Mouse (Mus musculus) stomach, postnatal 0 days (tissue): ENCODE data around the gene Pkd1l3. TPM values are rescaled to one million over a fixed set of nuclear protein-coding genes. Genes with fewer than 3 reads are reported as not detected.

Experiments used
- ATAC-seq: fragments of 200-750 bp; cut with Nextera tagmentation; 2 replicates; pipeline ENCODE4 v1.8.0; 2017; ENCODE audit not compliant: low FRiP score, low TSS enrichment
- DNase-seq: peaks from one replicate; pipeline ENCODE4 v3.0.0-alpha.2; 2016; ENCODE audit warnings: low spot score
- H3K27ac ChIP-seq: fragments of 300-500 bp; sonication (generic); replicated peaks from 2 replicates; pipeline ENCODE4 v1.5.1; 2014; ENCODE audit warnings: mild to moderate bottlenecking, control low read depth
- H3K27me3 ChIP-seq: fragments of 300-500 bp; sonication (generic); 2 replicates; pipeline ENCODE4 v1.6.1; 2014; ENCODE audit warnings: low read length; ENCODE audit not compliant: control insufficient read depth, insufficient read depth
- H3K36me3 ChIP-seq: fragments of 300-500 bp; sonication (generic); 2 replicates; pipeline ENCODE4 v1.6.1; 2014; ENCODE audit warnings: low read length, mixed read lengths; ENCODE audit not compliant: control insufficient read depth, insufficient read depth
- H3K4me1 ChIP-seq: fragments of 300-500 bp; sonication (generic); replicated peaks from 2 replicates; pipeline ENCODE4 v1.6.1; 2014; ENCODE audit warnings: antibody characterized with exemption; ENCODE audit not compliant: control insufficient read depth, insufficient read depth
- H3K4me2 ChIP-seq: fragments of 300-500 bp; sonication (generic); replicated peaks from 2 replicates; pipeline ENCODE4 v1.6.1; 2014; ENCODE audit warnings: low read depth, mild to moderate bottlenecking, control low read depth, moderate library complexity
- H3K4me3 ChIP-seq: fragments of 300-500 bp; sonication (generic); 2 replicates; pipeline ENCODE4 v1.5.1; 2014; ENCODE audit warnings: low read depth, low read length, control low read depth
- H3K9ac ChIP-seq: fragments of 300-500 bp; sonication (generic); 2 replicates; pipeline ENCODE4 v1.6.1; 2014; ENCODE audit warnings: mild to moderate bottlenecking, low read length, control low read depth, mixed read lengths
- H3K9me3 ChIP-seq: fragments of 300-500 bp; sonication (generic); 2 replicates; pipeline ENCODE4 v1.6.1; 2016; ENCODE audit warnings: low read length; ENCODE audit not compliant: control insufficient read depth
- CTCF ChIP-seq: IDR thresholded peaks from 2 replicates; pipeline ENCODE4 v1.5.1; 2016; ENCODE audit warnings: antibody characterized with exemption, low read depth, mild to moderate bottlenecking, moderate library complexity
- EP300 ChIP-seq: optimal IDR thresholded peaks from 2 replicates; pipeline ENCODE3; 2016; ENCODE audit warnings: antibody characterized with exemption
- WGBS: fragments of 180-500 bp; shearing (Covaris S2); extraction: QIAGEN DNeasy Blood & Tissue Kit; methylation state at CpG from one replicate; pipeline ENCODE4 v1.1.7; 2014; 5-methylcytosine and 5-hydroxymethylcytosine counted together
- polyA plus RNA-seq: library from polyadenylated mRNA; unstranded; fragments of >200 nt; fragmentation: Nextera tagmentation; extraction: Ambion mirVana; gene quantifications from 2 replicates; pipeline ENCODE4 v1.2.1, GENCODE M21; 2015

The Pkd1l3 gene
- polyA plus RNA-seq, 1 experiment from 2014 or later = not detected

DNA sequence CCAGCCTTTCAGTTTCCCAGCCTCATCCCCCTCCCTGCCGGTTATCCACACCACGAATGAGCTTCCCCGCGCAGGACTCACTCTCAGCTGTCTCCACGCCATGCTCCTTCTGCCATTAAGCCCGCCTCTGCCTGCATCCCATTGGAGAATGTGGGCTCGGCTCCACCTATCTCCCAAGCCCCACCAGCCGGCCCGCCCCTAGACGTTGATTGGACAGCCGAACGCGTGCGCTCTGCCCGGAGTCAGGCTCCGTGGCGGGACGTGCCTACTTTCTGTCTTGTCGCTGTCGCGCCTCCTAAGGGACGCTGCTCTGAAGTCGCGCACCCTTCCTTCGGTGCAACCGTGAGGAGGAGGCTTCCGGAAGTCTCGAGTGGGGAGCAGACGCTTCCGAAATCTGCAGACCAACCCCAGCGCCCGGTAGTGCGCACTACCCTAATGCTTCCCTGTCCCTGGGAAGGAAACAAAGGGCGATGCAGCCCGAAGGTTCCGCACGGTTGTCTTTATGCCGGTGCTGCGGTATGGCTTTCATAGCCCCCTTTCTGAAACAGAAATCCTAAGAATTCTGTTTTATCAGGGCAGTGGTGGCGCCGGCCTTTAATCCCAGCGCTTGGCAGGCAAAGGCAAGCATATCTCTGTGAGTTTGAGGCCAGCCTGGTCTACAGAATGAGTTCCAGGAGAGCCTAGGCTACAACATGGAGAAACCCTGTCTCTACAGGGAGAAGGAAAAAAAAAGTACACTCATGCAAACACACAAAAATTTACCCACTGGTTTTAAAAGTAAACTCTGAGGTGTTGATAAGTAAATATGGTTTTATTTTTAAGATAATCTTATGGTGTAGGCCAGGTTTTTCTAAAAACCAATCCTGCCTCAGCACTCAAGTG, 5.8 kb upstream of the Pkd1l3 start, which contains the start of gene Dhodh:
Gene Dhodh, minus strand, starts transcription at position 403 of the 882 bp plus-strand sequence.
- under 1% methylated on average over 42 of the region's 42 CpGs for WGBS
- Histone ChIP-seq H3K4me2 (peak within 1 kb of the TSS; percentile 80), H3K27ac (peak within 1 kb of the TSS; percentile 98), H3K4me3 (peak within 1 kb of the TSS; percentile 68), H3K36me3 (no peaks in the 10 kb centered on the region), H3K27me3 (no peaks in the 10 kb centered on the region), H3K9me3 (no peaks in the 10 kb centered on the region), H3K9ac (peak within 1 kb of the TSS; percentile 70), H3K4me1 (0 out of 2 replicates have a peak, but pooled peaks cover 2% of the 10 kb centered on the region)
- DNase-seq = peak; percentile 96
- peak; percentile 98 for ATAC-seq
- TF ChIP-seq EP300 (no peak), CTCF (peak; percentile 45)

DNA sequence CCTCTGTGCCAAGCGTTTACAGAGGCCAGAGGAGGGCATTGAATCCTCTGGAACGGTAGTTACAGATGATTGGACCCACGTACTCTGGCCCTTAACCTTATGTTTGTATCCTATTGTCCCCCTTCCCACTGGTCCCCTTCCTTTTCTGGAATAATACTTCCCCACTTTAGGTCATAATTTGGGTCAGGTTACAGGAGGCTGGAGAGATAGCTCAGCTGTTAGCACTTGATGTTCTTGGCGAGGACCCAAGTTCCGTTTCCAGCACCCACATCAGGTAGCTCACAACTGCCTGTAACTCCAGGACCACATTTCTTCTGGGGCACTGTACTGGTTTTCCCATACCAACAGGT, 5.2 kb upstream of the Pkd1l3 start:
- DNase-seq (no peak), ATAC-seq (no peak)
- Histone ChIP-seq H3K4me1 (0 out of 2 replicates have a peak, but pooled peaks cover 2% of the 10 kb centered on the region), H3K9ac (peak overlapping the region; percentile 70; the same call in 1 of the 2 replicates), H3K36me3 (no peaks in the 10 kb centered on the region), H3K27ac (peak overlapping the region; percentile 98), H3K4me3 (peak overlapping the region; percentile 68), H3K9me3 (no peaks in the 10 kb centered on the region), H3K27me3 (no peaks in the 10 kb centered on the region), H3K4me2 (peak overlapping the region; percentile 80)
- WGBS = 9% methylated on average over 5 of the region's 5 CpGs
- TF ChIP-seq CTCF = no peak
- no peak for TF ChIP-seq EP300

DNA sequence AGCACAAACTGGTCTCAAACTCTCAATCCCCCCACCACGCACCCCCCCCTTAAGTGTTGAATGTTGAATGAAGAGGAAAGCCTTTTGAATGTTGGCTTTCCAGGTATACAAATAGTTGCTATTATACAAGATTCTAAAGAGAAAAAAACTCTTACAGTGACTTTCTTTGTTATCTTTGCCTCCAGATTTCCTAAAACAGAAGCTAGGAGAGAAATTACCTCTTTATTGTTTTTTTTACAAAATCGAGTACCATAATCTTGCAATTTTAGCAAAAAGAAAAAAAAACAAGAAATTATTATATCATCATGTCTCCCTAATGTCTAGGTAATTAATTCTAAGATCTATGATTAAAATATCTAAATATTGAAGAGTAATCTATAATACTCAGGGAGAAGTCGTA, 1.3 kb downstream of the Pkd1l3 start:
- WGBS = 78% methylated on average over 3 of the region's 3 CpGs
- Histone ChIP-seq H3K4me2 (no peak overlapping the region), H3K27ac (no peak overlapping the region), H3K9me3 (no peaks in the 10 kb centered on the region), H3K4me1 (no peaks in the 10 kb centered on the region), H3K9ac (no peak overlapping the region), H3K27me3 (no peaks in the 10 kb centered on the region), H3K4me3 (no peak overlapping the region), H3K36me3 (no peaks in the 10 kb centered on the region)
- DNase-seq (no peak), ATAC-seq (no peak)
- no peak for TF ChIP-seq CTCF
- TF ChIP-seq EP300 = no peak

DNA sequence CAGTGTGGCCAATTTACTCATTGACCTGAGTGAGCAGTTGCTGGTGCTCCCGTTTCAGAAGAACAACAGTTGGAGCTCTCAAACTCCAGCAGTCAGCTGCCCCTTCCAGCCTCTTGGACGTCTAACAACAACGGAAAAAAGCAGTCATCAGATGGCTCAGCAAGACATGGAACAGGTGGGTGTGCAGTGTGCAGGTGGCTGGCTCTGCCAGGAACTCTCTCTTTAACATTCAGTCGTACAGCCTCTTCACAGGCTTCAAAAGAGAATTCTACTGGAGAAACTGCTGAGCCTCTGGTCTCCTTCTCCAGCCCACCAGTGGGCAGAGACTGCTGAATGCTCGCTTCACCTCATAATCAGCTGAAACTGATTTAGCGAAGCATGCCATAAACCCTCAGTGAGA, 14.3 kb downstream of the Pkd1l3 start:
- Histone ChIP-seq H3K9me3 (no peaks in the 10 kb centered on the region), H3K36me3 (no peaks in the 10 kb centered on the region), H3K27ac (no peak overlapping the region), H3K9ac (no peak overlapping the region), H3K27me3 (no peaks in the 10 kb centered on the region), H3K4me3 (no peak overlapping the region), H3K4me2 (no peak overlapping the region), H3K4me1 (no peaks in the 10 kb centered on the region)
- WGBS = 56% methylated on average over 6 of the region's 6 CpGs
- no peak for TF ChIP-seq EP300
- TF ChIP-seq CTCF = no peak
- DNase-seq (no peak), ATAC-seq (no peak)

DNA sequence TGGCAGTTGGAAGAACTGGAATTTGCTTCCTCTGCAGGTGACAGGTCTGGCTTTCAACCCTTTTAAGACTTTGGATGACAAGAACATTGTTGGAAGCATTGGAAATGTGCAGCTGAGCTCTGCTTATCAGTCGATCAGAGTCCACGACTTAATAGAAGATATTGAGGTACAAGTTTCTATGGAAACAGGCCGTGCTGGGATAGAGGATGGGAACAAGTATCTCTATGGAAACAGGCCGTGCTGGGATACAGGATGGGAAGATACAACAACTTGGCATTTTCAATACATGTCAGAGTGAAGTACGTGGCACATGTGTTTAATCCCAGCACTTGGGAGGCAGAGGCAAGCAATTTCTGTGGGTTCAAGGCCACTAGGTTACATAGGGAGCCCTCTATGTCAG, 18.2 kb downstream of the Pkd1l3 start:
- TF ChIP-seq CTCF (no peak), EP300 (no peak)
- Histone ChIP-seq H3K4me3 (no peak overlapping the region), H3K4me2 (no peak overlapping the region), H3K27ac (no peak overlapping the region), H3K9ac (no peak overlapping the region), H3K4me1 (no peaks in the 10 kb centered on the region), H3K9me3 (no peaks in the 10 kb centered on the region), H3K27me3 (no peaks in the 10 kb centered on the region), H3K36me3 (no peaks in the 10 kb centered on the region)
- no peak for DNase-seq
- 74% methylated on average over 5 of the region's 5 CpGs for WGBS
- no peak for ATAC-seq

DNA sequence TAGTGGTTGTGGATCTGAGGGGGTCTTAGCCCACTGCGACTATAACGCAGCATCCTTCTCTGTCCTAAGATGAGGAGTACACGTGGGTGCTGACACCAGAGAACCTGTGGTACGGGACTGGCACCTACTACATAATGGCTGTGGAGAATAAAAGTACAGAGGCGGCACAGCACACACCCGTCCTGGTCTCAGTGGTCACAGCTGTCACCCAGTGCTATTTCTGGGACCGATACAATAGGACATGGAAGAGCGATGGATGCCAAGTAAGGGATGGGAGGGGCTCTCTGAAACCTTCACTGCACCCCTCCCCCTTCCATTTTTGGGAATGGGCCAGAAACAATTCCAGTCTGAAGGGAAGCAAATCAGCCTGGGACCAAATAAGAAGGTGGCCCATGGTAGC, 20.8 kb downstream of the Pkd1l3 start:
- Histone ChIP-seq H3K9me3 (no peaks in the 10 kb centered on the region), H3K36me3 (no peaks in the 10 kb centered on the region), H3K4me1 (no peaks in the 10 kb centered on the region), H3K27ac (no peak overlapping the region), H3K4me2 (no peak overlapping the region), H3K4me3 (no peak overlapping the region), H3K27me3 (no peaks in the 10 kb centered on the region), H3K9ac (no peak overlapping the region)
- ATAC-seq = no peak
- no peak for TF ChIP-seq EP300
- no peak for TF ChIP-seq CTCF
- DNase-seq = no peak
- WGBS = 88% methylated on average over 8 of the region's 8 CpGs
